Mouse (Mus musculus): ENCODE data around the gene Col12a1.
"Not testable (repeated sequence)": the region's sequence is repeated elsewhere in the genome, so short reads cannot be mapped to it uniquely, and the experiment has no call there.

The Col12a1 gene

GRCm38 (mm10) chr9:79689342-79689741 is 29.3 kb downstream of the Col12a1 start:
- DNase-seq, result no peak

GRCm38 (mm10) chr9:79687227-79687626 is 31.4 kb downstream of the Col12a1 start:
- DNase-seq, result no peak

GRCm38 (mm10) chr9:79686049-79686448 is 32.6 kb downstream of the Col12a1 start:
- DNase-seq, result no peak

- DNase-seq, result no peak
These were observed 38.0 kb downstream of the Col12a1 start for GRCm38 (mm10) chr9:79680453-79681240.

GRCm38 (mm10) chr9:79668806-79669205 is 49.8 kb downstream of the Col12a1 start:
- not testable (repeated sequence) for DNase-seq

- no peak for DNase-seq
These were observed 65.1 kb downstream of the Col12a1 start for GRCm38 (mm10) chr9:79653327-79654150.

- no peak for DNase-seq
These were observed 70.0 kb downstream of the Col12a1 start for GRCm38 (mm10) chr9:79648587-79648986.

- no peak for DNase-seq
These were observed 72.9 kb downstream of the Col12a1 start for GRCm38 (mm10) chr9:79645757-79646156.

- no peak for DNase-seq
These were observed 79.1 kb downstream of the Col12a1 start for GRCm38 (mm10) chr9:79639430-79640090.

- DNase-seq, result no peak
These were observed 80.8 kb downstream of the Col12a1 start for GRCm38 (mm10) chr9:79637879-79638278.

- no peak for DNase-seq
These were observed 84.6 kb downstream of the Col12a1 start for GRCm38 (mm10) chr9:79634076-79634475.

- DNase-seq, result no peak
These were observed 87.4 kb downstream of the Col12a1 start for GRCm38 (mm10) chr9:79631186-79631585.

GRCm38 (mm10) chr9:79618839-79619597 is 99.6 kb downstream of the Col12a1 start:
- no peak for DNase-seq

- no peak for DNase-seq
These were observed 101.3 kb downstream of the Col12a1 start for GRCm38 (mm10) chr9:79617336-79617735.

GRCm38 (mm10) chr9:79616040-79616439 is 102.6 kb downstream of the Col12a1 start:
- DNase-seq, result no peak

- no peak for DNase-seq
These were observed 108.3 kb downstream of the Col12a1 start for GRCm38 (mm10) chr9:79610286-79610685.

- DNase-seq, result no peak
These were observed 109.0 kb downstream of the Col12a1 start for GRCm38 (mm10) chr9:79609661-79610060.

GRCm38 (mm10) chr9:79608795-79609194 is 109.8 kb downstream of the Col12a1 start:
- DNase-seq, result no peak

- no peak for DNase-seq
These were observed 110.5 kb downstream of the Col12a1 start for GRCm38 (mm10) chr9:79608062-79608531.

- DNase-seq, result no peak
These were observed 112.5 kb downstream of the Col12a1 start for GRCm38 (mm10) chr9:79606122-79606521.

- no peak for DNase-seq
These were observed 112.9 kb downstream of the Col12a1 start for GRCm38 (mm10) chr9:79605722-79606121.

GRCm38 (mm10) chr9:79604546-79604945 is 114.1 kb downstream of the Col12a1 start:
- DNase-seq, result no peak

GRCm38 (mm10) chr9:79603448-79603847 is 115.2 kb downstream of the Col12a1 start:
- no peak for DNase-seq

Measured in right cerebral cortex, postnatal 4 days (tissue).